Mouse (Mus musculus): ENCODE measurements around the gene Mast4. TPM values are rescaled to one million over a fixed set of nuclear protein-coding genes. Genes with fewer than 3 reads are reported as not detected.

Gene Mast4
- total and polyA plus RNA-seq, 3 experiments, result 2.7 to 7.0 TPM; not detected in 1

DNA sequence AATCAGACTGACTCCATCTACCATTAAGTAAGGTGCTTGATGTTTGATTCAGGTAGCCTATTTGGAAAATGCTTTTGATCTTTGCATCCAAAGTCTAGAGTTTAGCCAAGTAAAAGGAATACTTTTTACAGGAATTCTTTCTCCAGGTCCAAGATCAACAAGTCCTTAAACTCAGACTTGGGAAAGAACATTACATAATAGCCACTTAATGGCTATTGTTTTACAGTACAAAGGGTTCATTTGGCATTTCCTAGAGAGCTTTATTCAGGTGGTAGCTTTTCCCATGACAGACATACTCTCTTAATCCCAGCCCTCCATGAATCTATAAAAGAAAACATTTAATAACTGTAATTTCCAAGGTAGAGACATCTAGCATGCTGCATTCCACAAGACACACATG is 438.0 kb downstream of the Mast4 start:
- H3K4me1 ChIP-seq (ENCODE audit: control insufficient read depth in 1 of 2, insufficient read depth in 2 of 2, low read length in 2 of 2), result peaks cover 0 to 8% of the 10 kb centered on the region in 2 experiments; a peak in 3 of 4 replicates
- TF ChIP-seq SMC3 (IDR thresholded peaks at IDR 0.05; ENCODE audit: low read depth, low read length) (no peak), RCOR1 (IDR thresholded peaks at IDR 0.05; ENCODE audit: low read depth, low read length) (no peak), E2F4 (IDR thresholded peaks at IDR 0.05; ENCODE audit: borderline replicate concordance, low read depth, low read length) (no peak), CHD1 (IDR thresholded peaks at IDR 0.05; ENCODE audit: low read depth, low read length) (no peak), ETS1 (IDR thresholded peaks at IDR 0.05; ENCODE audit: low read depth, low read length) (no peak), NELFE (IDR thresholded peaks at IDR 0.05; ENCODE audit: low read depth, low read length) (no peak), POLR2A (IDR thresholded peaks at IDR 0.05; ENCODE audit: control insufficient read depth in 1 of 2, insufficient read depth in 1 of 2, low read depth in 1 of 2, low read length in 2 of 2, poor library complexity in 1 of 2) (no peak), KAT2A (conservative IDR thresholded peaks at IDR 0.05; ENCODE audit: low read depth, low read length) (no peak), USF1 (IDR thresholded peaks at IDR 0.05; ENCODE audit: low read depth, low read length) (no peak), UBTF (IDR thresholded peaks at IDR 0.05; ENCODE audit: borderline replicate concordance, insufficient read depth, low read depth, low read length) (no peak), NRF1 (IDR thresholded peaks at IDR 0.05; ENCODE audit: insufficient read depth, low read depth, low read length, poor library complexity, severe bottlenecking) (no peak), MAZ (IDR thresholded peaks at IDR 0.05; ENCODE audit: low read depth, low read length) (no peak), ZNF384 (IDR thresholded peaks at IDR 0.05; ENCODE audit: low read depth, low read length) (no peak), POLR2AphosphoS2 (IDR thresholded peaks at IDR 0.05; ENCODE audit: low read length) (no peak), ZC3H11A (IDR thresholded peaks at IDR 0.05; ENCODE audit: low read depth, low read length) (no peak), JUND (IDR thresholded peaks at IDR 0.05; ENCODE audit: low read depth, low read length) (no peak), GABPA (IDR thresholded peaks at IDR 0.05; ENCODE audit: low read depth, low read length) (no peak), MAFK (IDR thresholded peaks at IDR 0.05; ENCODE audit: borderline replicate concordance, low read depth, low read length) (no peak)
- DNase-seq (ENCODE audit: low read depth, low spot score), result no peak
- H3K27ac ChIP-seq (ENCODE audit: control insufficient read depth, low read depth, low read length), result no peak overlapping the region
- peaks cover 0 to 14% of the 10 kb centered on the region in 2 experiments; a peak in 2 of 4 replicates for H3K36me3 ChIP-seq (ENCODE audit: control insufficient read depth in 1 of 2, insufficient read depth in 2 of 2, low read length in 2 of 2)
- H3K4me3 ChIP-seq (ENCODE audit: control insufficient read depth in 1 of 2, insufficient read depth in 1 of 2, low read depth in 2 of 2, low read length in 2 of 2), result no peak overlapping the region
- H3K9ac ChIP-seq (ENCODE audit: control insufficient read depth, low read depth, low read length, poor library complexity, severe bottlenecking), result no peak overlapping the region
- H3K79me2 ChIP-seq (ENCODE audit: control insufficient read depth, insufficient read depth, low read length, poor library complexity), result peaks cover 22% of the 10 kb centered on the region; the same call in 1 of the 2 replicates
- no peaks in the 10 kb centered on the region for H3K27me3 ChIP-seq (ENCODE audit: control insufficient read depth in 1 of 2, insufficient read depth in 2 of 2, low read length in 2 of 2)
- H3K9me3 ChIP-seq (replicated peaks; ENCODE audit: insufficient read depth, low read length), result no peaks in the 10 kb centered on the region

DNA sequence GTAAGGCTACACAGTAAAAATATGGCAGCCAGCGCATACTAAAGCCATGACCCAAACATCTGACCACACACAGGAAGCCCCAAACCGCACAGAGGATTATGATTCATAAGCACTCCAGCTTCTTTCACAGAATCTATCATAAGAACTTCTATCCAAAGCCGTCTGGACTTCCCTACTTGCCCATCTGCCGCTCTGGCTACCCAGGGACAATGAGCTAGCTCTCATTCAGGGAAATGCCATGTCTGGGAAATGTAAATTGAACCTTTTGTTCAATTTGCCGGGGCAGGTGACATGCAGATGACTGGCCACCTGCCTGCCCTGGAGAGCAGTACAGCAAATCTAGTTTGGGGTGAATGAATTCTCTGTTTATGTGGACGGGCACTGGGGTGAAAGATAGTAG is 438.4 kb downstream of the Mast4 start:
- TF ChIP-seq GABPA (IDR thresholded peaks at IDR 0.05; ENCODE audit: low read depth, low read length) (no peak), JUND (IDR thresholded peaks at IDR 0.05; ENCODE audit: low read depth, low read length) (no peak), TCF12 (IDR thresholded peaks at IDR 0.05; ENCODE audit: low read depth, low read length) (no peak), ZMIZ1 (IDR thresholded peaks at IDR 0.05; ENCODE audit: low read depth, low read length) (no peak), POLR2AphosphoS2 (IDR thresholded peaks at IDR 0.05; ENCODE audit: low read length) (no peak), POLR2AphosphoS5 (IDR thresholded peaks at IDR 0.05; ENCODE audit: borderline replicate concordance, low read depth, low read length) (no peak), EP300 (IDR thresholded peaks at IDR 0.05; ENCODE audit: low read depth in 1 of 2, low read length in 2 of 2) (no peak), TAL1 (IDR thresholded peaks at IDR 0.05; ENCODE audit: low read length) (no peak), ZKSCAN1 (IDR thresholded peaks at IDR 0.05; ENCODE audit: low read depth, low read length) (no peak)
- Histone ChIP-seq H3K36me3 (ENCODE audit: control insufficient read depth in 1 of 2, insufficient read depth in 2 of 2, low read length in 2 of 2) (peaks cover 0 to 14% of the 10 kb centered on the region in 2 experiments; a peak in 2 of 4 replicates), H3K9me3 (replicated peaks; ENCODE audit: insufficient read depth, low read length) (no peaks in the 10 kb centered on the region), H3K9ac (ENCODE audit: control insufficient read depth, low read depth, low read length, poor library complexity, severe bottlenecking) (no peak overlapping the region), H3K27me3 (ENCODE audit: control insufficient read depth in 1 of 2, insufficient read depth in 2 of 2, low read length in 2 of 2) (no peaks in the 10 kb centered on the region), H3K4me3 (ENCODE audit: control insufficient read depth in 1 of 2, insufficient read depth in 1 of 2, low read depth in 2 of 2, low read length in 2 of 2) (no peak overlapping the region), H3K4me1 (ENCODE audit: control insufficient read depth in 1 of 2, insufficient read depth in 2 of 2, low read length in 2 of 2) (peaks cover 0 to 8% of the 10 kb centered on the region in 2 experiments; a peak in 3 of 4 replicates), H3K27ac (ENCODE audit: control insufficient read depth, low read depth, low read length) (no peak overlapping the region), H3K79me2 (ENCODE audit: control insufficient read depth, insufficient read depth, low read length, poor library complexity) (peaks cover 19% of the 10 kb centered on the region; the same call in 1 of the 2 replicates)
- DNase-seq (ENCODE audit: low read depth, low spot score), result no peak

Data from MEL (cell line).